Mouse (Mus musculus) kidney, embryonic 14.5 days (tissue): ENCODE measurements at regions not wholly inside any gene's neighbourhood (a gene's known extent, or its start where the extent isn't known, plus 50 kb on each side); places are given as distances from the start of the nearest gene placed in this dataset.

Source experiments
- ATAC-seq: fragments of 200-750 bp; cut with Nextera tagmentation; 2 replicates; pipeline ENCODE4 v1.8.0; 2017; ENCODE audit warnings: moderate number of reproducible peaks, mild to moderate bottlenecking, moderate TSS enrichment, moderate library complexity; ENCODE audit not compliant: low FRiP score, low TSS enrichment
- H3K27ac ChIP-seq: fragments of 300-500 bp; sonication (generic); 2 replicates; pipeline ENCODE4 v1.5.1; 2014; ENCODE audit warnings: low read depth, mild to moderate bottlenecking, low read length, moderate library complexity, mixed read lengths
- H3K27me3 ChIP-seq: fragments of 300-500 bp; sonication (generic); 2 replicates; pipeline ENCODE4 v1.6.1; 2014; ENCODE audit warnings: mild to moderate bottlenecking, low read length; ENCODE audit not compliant: control insufficient read depth, insufficient read depth
- H3K36me3 ChIP-seq: fragments of 300-500 bp; sonication (generic); 2 replicates; pipeline ENCODE4 v1.6.1; 2014; ENCODE audit warnings: low read length, mixed read lengths; ENCODE audit not compliant: control insufficient read depth, insufficient read depth
- H3K4me1 ChIP-seq: fragments of 300-500 bp; sonication (generic); 2 replicates; pipeline ENCODE4 v1.6.1; 2014; ENCODE audit warnings: low read length, mixed read lengths; ENCODE audit not compliant: control insufficient read depth, insufficient read depth
- H3K4me2 ChIP-seq: fragments of 300-500 bp; sonication (generic); replicated peaks from 2 replicates; pipeline ENCODE4 v1.6.1; 2014; ENCODE audit warnings: low read depth, mild to moderate bottlenecking, low read length
- H3K4me3 ChIP-seq: fragments of 300-500 bp; sonication (generic); 2 replicates; pipeline ENCODE4 v1.5.1; 2014; ENCODE audit warnings: mild to moderate bottlenecking, low read length
- H3K9ac ChIP-seq: fragments of 300-500 bp; sonication (generic); 2 replicates; pipeline ENCODE4 v1.6.1; 2014; ENCODE audit warnings: low read depth, mild to moderate bottlenecking, low read length, moderate library complexity
- H3K9me3 ChIP-seq: fragments of 300-500 bp; sonication (generic); 2 replicates; pipeline ENCODE4 v1.6.1; 2016; ENCODE audit warnings: low read length; ENCODE audit not compliant: control insufficient read depth
- whole genome bisulfite sequencing: fragments of 180-500 bp; shearing (Covaris S2); extraction: QIAGEN DNeasy Blood & Tissue Kit; methylation state at CpG from one replicate; pipeline ENCODE4 v1.1.7; 2014; 5-methylcytosine and 5-hydroxymethylcytosine counted together

- ATAC-seq: no peak
Measured at GRCm38 (mm10) chr13:52062576-52062975, 216.1 kb downstream of the Gadd45g start.

GRCm38 (mm10) chr13:52065274-52065673, 218.8 kb downstream of the Gadd45g start:
- 78% methylated on average over 5 of the region's 5 CpGs for WGBS
- Histone ChIP-seq H3K4me3 (no peak overlapping the region), H3K36me3 (no peaks in the 10 kb centered on the region), H3K9me3 (no peaks in the 10 kb centered on the region), H3K4me2 (no peak overlapping the region), H3K27me3 (no peaks in the 10 kb centered on the region), H3K27ac (no peak overlapping the region), H3K9ac (no peak overlapping the region), H3K4me1 (peaks cover 23% of the 10 kb centered on the region)
- ATAC-seq: no peak

More at GRCm38 (mm10) chr13:52062576-52062975, 216.1 kb downstream of the Gadd45g start:
- Histone ChIP-seq H3K4me2 (no peak overlapping the region), H3K4me3 (no peak overlapping the region), H3K27ac (no peak overlapping the region), H3K27me3 (no peaks in the 10 kb centered on the region), H3K9me3 (no peaks in the 10 kb centered on the region), H3K36me3 (no peaks in the 10 kb centered on the region), H3K9ac (no peak overlapping the region), H3K4me1 (peaks cover 22% of the 10 kb centered on the region)
- 52% methylated on average over 1 of the region's 1 CpGs for WGBS

- ATAC-seq: no peak
- H3K9ac ChIP-seq: no peak overlapping the region
- 53% methylated on average over 6 of the region's 6 CpGs for WGBS
Measured at GRCm38 (mm10) chr13:52065720-52066119, 219.2 kb downstream of the Gadd45g start.

GRCm38 (mm10) chr13:52067048-52067447, 220.6 kb downstream of the Gadd45g start:
- 61% methylated on average over 4 of the region's 4 CpGs for WGBS
- H3K27me3 ChIP-seq: no peaks in the 10 kb centered on the region
- H3K4me2 ChIP-seq: no peak overlapping the region
- ATAC-seq: no peak
- H3K4me3 ChIP-seq: no peak overlapping the region
- no peaks in the 10 kb centered on the region for H3K36me3 ChIP-seq
- H3K9me3 ChIP-seq: no peaks in the 10 kb centered on the region
- peaks cover 15% of the 10 kb centered on the region for H3K4me1 ChIP-seq
- H3K27ac ChIP-seq: no peak overlapping the region
- no peak overlapping the region for H3K9ac ChIP-seq

More at GRCm38 (mm10) chr13:52065720-52066119, 219.2 kb downstream of the Gadd45g start:
- Histone ChIP-seq H3K27ac (no peak overlapping the region), H3K4me3 (no peak overlapping the region), H3K9me3 (no peaks in the 10 kb centered on the region), H3K27me3 (no peaks in the 10 kb centered on the region), H3K4me2 (no peak overlapping the region), H3K36me3 (no peaks in the 10 kb centered on the region), H3K4me1 (peaks cover 19% of the 10 kb centered on the region)

GRCm38 (mm10) chr13:52068886-52069439, 222.5 kb downstream of the Gadd45g start:
- H3K4me2 ChIP-seq: no peak overlapping the region
- peaks cover 15% of the 10 kb centered on the region for H3K4me1 ChIP-seq
- H3K9ac ChIP-seq: no peak overlapping the region
- no peaks in the 10 kb centered on the region for H3K36me3 ChIP-seq
- no peaks in the 10 kb centered on the region for H3K9me3 ChIP-seq
- no peaks in the 10 kb centered on the region for H3K27me3 ChIP-seq
- no peak overlapping the region for H3K27ac ChIP-seq
- 60% methylated on average over 6 of the region's 6 CpGs for WGBS
- no peak for ATAC-seq
- H3K4me3 ChIP-seq: no peak overlapping the region

- Histone ChIP-seq H3K4me1 (peaks cover 12% of the 10 kb centered on the region), H3K4me3 (no peak overlapping the region), H3K27me3 (no peaks in the 10 kb centered on the region), H3K27ac (no peak overlapping the region), H3K4me2 (no peak overlapping the region), H3K9ac (no peak overlapping the region), H3K36me3 (no peaks in the 10 kb centered on the region), H3K9me3 (no peaks in the 10 kb centered on the region)
- no peak for ATAC-seq
- WGBS: 68% methylated on average over 3 of the region's 3 CpGs
Measured at GRCm38 (mm10) chr13:52069714-52070113, 223.2 kb downstream of the Gadd45g start.

- Histone ChIP-seq H3K4me3 (no peak overlapping the region), H3K4me2 (no peak overlapping the region), H3K9ac (no peak overlapping the region), H3K4me1 (peaks cover 11% of the 10 kb centered on the region), H3K27me3 (no peaks in the 10 kb centered on the region), H3K9me3 (no peaks in the 10 kb centered on the region), H3K36me3 (no peaks in the 10 kb centered on the region), H3K27ac (no peak overlapping the region)
- ATAC-seq: no peak
- WGBS: 78% methylated on average over 19 of the region's 19 CpGs
Measured at GRCm38 (mm10) chr13:52070731-52071663, 224.5 kb downstream of the Gadd45g start.

- ATAC-seq: no peak
- WGBS: 72% methylated on average over 4 of the region's 4 CpGs
Measured at GRCm38 (mm10) chr13:52077616-52078015, 231.1 kb downstream of the Gadd45g start.

GRCm38 (mm10) chr13:52078561-52078960, 232.1 kb downstream of the Gadd45g start:
- H3K9me3 ChIP-seq: no peaks in the 10 kb centered on the region
- H3K27me3 ChIP-seq: no peaks in the 10 kb centered on the region
- H3K4me2 ChIP-seq: no peak overlapping the region
- no peak overlapping the region for H3K4me3 ChIP-seq
- WGBS: 76% methylated on average over 6 of the region's 6 CpGs
- no peak overlapping the region for H3K27ac ChIP-seq
- H3K36me3 ChIP-seq: no peaks in the 10 kb centered on the region
- H3K4me1 ChIP-seq: peaks cover 2% of the 10 kb centered on the region; the same call in 1 of the 2 replicates
- ATAC-seq: no peak
- H3K9ac ChIP-seq: no peak overlapping the region

More at GRCm38 (mm10) chr13:52077616-52078015, 231.1 kb downstream of the Gadd45g start:
- no peaks in the 10 kb centered on the region for H3K36me3 ChIP-seq
- H3K27me3 ChIP-seq: no peaks in the 10 kb centered on the region
- H3K27ac ChIP-seq: no peak overlapping the region
- no peaks in the 10 kb centered on the region for H3K4me1 ChIP-seq
- no peak overlapping the region for H3K9ac ChIP-seq
- H3K4me3 ChIP-seq: no peak overlapping the region
- H3K4me2 ChIP-seq: no peak overlapping the region
- H3K9me3 ChIP-seq: no peaks in the 10 kb centered on the region
